Mouse (Mus musculus) kidney, adult 2 months (tissue): Measurements from ENCODE around the gene Col6a2. TPM values are rescaled to one million over a fixed set of nuclear protein-coding genes. Genes with fewer than 3 reads are reported as not detected.

Experiments
- DNase-seq: peaks from one replicate; pipeline ENCODE4 v3.0.0; 2021
- H3K27ac ChIP-seq: fragments of 200-500 bp; 2 replicates; pipeline ENCODE4 v1.5.1; 2012; ENCODE audit warnings: low read depth, low read length, control low read depth, inconsistent platforms; ENCODE audit not compliant: insufficient read depth
- H3K27me3 ChIP-seq: fragments of 200-500 bp; replicated peaks from 2 replicates; pipeline ENCODE4 v1.6.1; 2012; ENCODE audit warnings: mild to moderate bottlenecking, moderate library complexity, low read length, inconsistent platforms; ENCODE audit not compliant: control insufficient read depth, insufficient read depth
- H3K36me3 ChIP-seq: fragments of 200-500 bp; 2 replicates; pipeline ENCODE4 v1.6.1; 2012; ENCODE audit warnings: mild to moderate bottlenecking, moderate library complexity, low read length, inconsistent platforms; ENCODE audit not compliant: control insufficient read depth, insufficient read depth
- H3K4me1 ChIP-seq: fragments of 200-500 bp; 2 replicates; pipeline ENCODE4 v1.6.1; 2011; ENCODE audit warnings: low read length; ENCODE audit not compliant: control insufficient read depth, insufficient read depth
- H3K4me3 ChIP-seq: fragments of 200-500 bp; 2 replicates; pipeline ENCODE4 v1.5.1; 2011; ENCODE audit warnings: mild to moderate bottlenecking, low read depth, low read length, control low read depth; ENCODE audit not compliant: insufficient read depth
- CTCF ChIP-seq: fragments of 200-500 bp; conservative IDR thresholded peaks from 2 replicates; pipeline ENCODE4 v1.5.1; 2011; ENCODE audit warnings: low read depth, mild to moderate bottlenecking, control low read depth, low read length, moderate library complexity, mixed read lengths; ENCODE audit not compliant: insufficient read depth, insufficient read length
- POLR2A ChIP-seq: fragments of 200-500 bp; IDR thresholded peaks from one replicate; pipeline ENCODE4 v1.6.1; 2011; ENCODE audit warnings: low read depth, low read length, control low read depth
- WGBS: fragments of 180-500 bp; shearing (Covaris S2); methylation state at CpG from one replicate; pipeline ENCODE4 v1.1.7; 2018; 5-methylcytosine and 5-hydroxymethylcytosine counted together
- polyA plus RNA-seq: library from polyadenylated mRNA; depleted of rRNA; stranded (reverse); fragments of >200 nt; gene quantifications from 2 replicates; pipeline ENCODE4 v1.2.3, GENCODE M21; 2012

Col6a2 gene
- polyA plus RNA-seq, 1 experiment = 23.4 TPM

GRCm38 (mm10) chr10:76634584-76634983 is 11.2 kb upstream of the Col6a2 start:
- whole genome bisulfite sequencing = 82% methylated on average over 5 of the region's 5 CpGs
- Histone ChIP-seq H3K27ac (no peak overlapping the region), H3K4me1 (no peaks in the 10 kb centered on the region), H3K4me3 (no peak overlapping the region), H3K27me3 (no peaks in the 10 kb centered on the region), H3K36me3 (no peaks in the 10 kb centered on the region)
- DNase-seq = no peak
- TF ChIP-seq CTCF (no peak), POLR2A (no peak)

GRCm38 (mm10) chr10:76634094-76634571 is 10.7 kb upstream of the Col6a2 start:
- H3K4me1 ChIP-seq = no peaks in the 10 kb centered on the region
- no peak overlapping the region for H3K27ac ChIP-seq
- no peaks in the 10 kb centered on the region for H3K36me3 ChIP-seq
- H3K27me3 ChIP-seq = no peaks in the 10 kb centered on the region
- DNase-seq = no peak
- TF ChIP-seq POLR2A (no peak), CTCF (no peak)
- WGBS = 44% methylated on average over 7 of the region's 7 CpGs
- H3K4me3 ChIP-seq = no peak overlapping the region

- Histone ChIP-seq H3K4me1 (no peaks in the 10 kb centered on the region), H3K27ac (no peak overlapping the region), H3K27me3 (no peaks in the 10 kb centered on the region), H3K4me3 (no peak overlapping the region), H3K36me3 (no peaks in the 10 kb centered on the region)
- DNase-seq = no peak
- TF ChIP-seq POLR2A (no peak), CTCF (no peak)
- WGBS = 70% methylated on average over 8 of the region's 8 CpGs
Observed at GRCm38 (mm10) chr10:76632630-76633029, 9.2 kb upstream of the Col6a2 start.

- Histone ChIP-seq H3K27ac (no peak overlapping the region), H3K36me3 (no peaks in the 10 kb centered on the region), H3K4me3 (no peak overlapping the region), H3K4me1 (no peaks in the 10 kb centered on the region), H3K27me3 (no peaks in the 10 kb centered on the region)
- WGBS = 85% methylated on average over 1 of the region's 1 CpGs
- no peak for DNase-seq
- TF ChIP-seq CTCF = no peak
- no peak for TF ChIP-seq POLR2A
Observed at GRCm38 (mm10) chr10:76630657-76631056, 7.2 kb upstream of the Col6a2 start.

- TF ChIP-seq POLR2A (no peak), CTCF (no peak)
- Histone ChIP-seq H3K4me3 (no peak overlapping the region), H3K27ac (no peak overlapping the region), H3K27me3 (no peaks in the 10 kb centered on the region), H3K36me3 (no peaks in the 10 kb centered on the region), H3K4me1 (no peaks in the 10 kb centered on the region)
- WGBS = 89% methylated on average over 5 of the region's 5 CpGs
- DNase-seq = no peak
Observed at GRCm38 (mm10) chr10:76627714-76628113, 4.3 kb upstream of the Col6a2 start.

GRCm38 (mm10) chr10:76624903-76625302 is 1.5 kb upstream of the Col6a2 start:
- TF ChIP-seq CTCF (no peak), POLR2A (no peak)
- H3K27me3 ChIP-seq = no peaks in the 10 kb centered on the region
- no peaks in the 10 kb centered on the region for H3K36me3 ChIP-seq
- H3K27ac ChIP-seq = no peak overlapping the region
- no peaks in the 10 kb centered on the region for H3K4me1 ChIP-seq
- DNase-seq = no peak
- H3K4me3 ChIP-seq = no peak overlapping the region
- 68% methylated on average over 7 of the region's 7 CpGs for WGBS

- no peaks in the 10 kb centered on the region for H3K4me1 ChIP-seq
- 26% methylated on average over 7 of the region's 7 CpGs for WGBS
- no peak for TF ChIP-seq CTCF
- no peak for TF ChIP-seq POLR2A
- no peak overlapping the region for H3K27ac ChIP-seq
- DNase-seq = no peak
- H3K4me3 ChIP-seq = no peak overlapping the region
- H3K27me3 ChIP-seq = no peaks in the 10 kb centered on the region
- no peaks in the 10 kb centered on the region for H3K36me3 ChIP-seq
Observed at GRCm38 (mm10) chr10:76623734-76624133, 304 bp upstream of the Col6a2 start.
